Mouse (Mus musculus) adrenal gland, adult 8-10 months (tissue): ENCODE results near the gene Ccn1. TPM values are rescaled to one million over a fixed set of nuclear protein-coding genes. Genes with fewer than 3 reads are reported as not detected.

Experiments used
- DNase-seq: peaks from one replicate; pipeline ENCODE4 v3.0.0; 2022
- total RNA-seq, 4 experiments: library from RNA; stranded (reverse); gene quantifications; 2 replicates each; pipeline ENCODE4 v1.2.4; 2022

The Ccn1 gene
- total RNA-seq, 4 experiments from 2014 or later, result 7.9 to 16.9 (median 11.3) TPM

DNA sequence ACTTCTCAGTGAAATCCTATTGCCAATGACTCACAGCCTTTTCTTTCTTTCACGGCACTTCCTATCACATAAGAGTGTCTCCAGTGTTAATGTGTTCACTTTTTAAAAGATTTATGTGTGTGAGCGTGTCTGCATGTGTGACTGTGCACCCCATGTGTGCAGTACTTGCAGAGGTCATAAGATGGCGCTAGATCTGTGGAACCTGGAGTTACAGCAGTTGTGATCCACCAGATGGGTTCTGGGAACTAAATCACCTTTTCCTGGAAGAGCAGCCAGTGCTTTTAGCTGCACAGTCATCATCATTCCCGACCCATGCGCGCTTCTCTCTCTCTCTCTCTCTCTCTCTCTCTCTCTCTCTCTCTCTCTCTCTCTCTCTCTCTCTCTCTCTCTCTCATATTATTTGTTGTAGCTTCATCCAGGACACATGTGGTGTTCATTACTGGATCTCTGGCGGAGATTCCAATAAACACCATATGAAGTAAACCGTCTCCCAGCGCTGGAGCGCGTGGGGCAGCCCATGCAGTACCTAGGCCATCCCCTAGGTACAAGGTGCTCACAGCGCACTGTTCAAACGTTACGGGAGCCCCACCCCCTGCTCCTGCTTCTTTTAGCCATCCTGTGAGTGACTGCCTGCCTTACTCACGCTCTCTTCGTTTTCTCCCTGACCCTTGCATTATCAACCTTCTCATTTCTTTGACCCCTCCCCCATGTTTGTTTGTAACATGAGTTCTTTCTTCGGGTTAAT lies 30.0 kb downstream of the Ccn1 start:
- no peak for DNase-seq

DNA sequence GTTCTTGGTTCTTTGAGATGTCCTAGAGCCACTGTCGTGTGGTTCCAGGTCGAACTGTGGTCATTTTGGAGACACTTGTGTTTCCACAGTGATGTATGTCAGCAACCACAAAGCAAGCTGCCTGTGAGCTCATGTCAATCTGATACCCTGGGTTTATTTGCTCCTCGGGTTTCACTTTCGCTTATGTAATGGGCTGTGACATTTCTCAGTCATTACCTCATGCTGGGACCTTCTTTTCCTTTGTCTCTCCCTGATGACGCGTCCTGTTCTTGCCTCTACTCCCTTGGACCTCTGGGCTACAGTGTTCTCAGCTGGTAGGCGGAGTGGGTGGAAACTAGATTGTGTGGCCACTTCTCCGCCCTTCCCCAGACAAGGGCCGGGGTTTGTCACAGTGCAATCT lies 31.5 kb downstream of the Ccn1 start:
- DNase-seq, result no peak

DNA sequence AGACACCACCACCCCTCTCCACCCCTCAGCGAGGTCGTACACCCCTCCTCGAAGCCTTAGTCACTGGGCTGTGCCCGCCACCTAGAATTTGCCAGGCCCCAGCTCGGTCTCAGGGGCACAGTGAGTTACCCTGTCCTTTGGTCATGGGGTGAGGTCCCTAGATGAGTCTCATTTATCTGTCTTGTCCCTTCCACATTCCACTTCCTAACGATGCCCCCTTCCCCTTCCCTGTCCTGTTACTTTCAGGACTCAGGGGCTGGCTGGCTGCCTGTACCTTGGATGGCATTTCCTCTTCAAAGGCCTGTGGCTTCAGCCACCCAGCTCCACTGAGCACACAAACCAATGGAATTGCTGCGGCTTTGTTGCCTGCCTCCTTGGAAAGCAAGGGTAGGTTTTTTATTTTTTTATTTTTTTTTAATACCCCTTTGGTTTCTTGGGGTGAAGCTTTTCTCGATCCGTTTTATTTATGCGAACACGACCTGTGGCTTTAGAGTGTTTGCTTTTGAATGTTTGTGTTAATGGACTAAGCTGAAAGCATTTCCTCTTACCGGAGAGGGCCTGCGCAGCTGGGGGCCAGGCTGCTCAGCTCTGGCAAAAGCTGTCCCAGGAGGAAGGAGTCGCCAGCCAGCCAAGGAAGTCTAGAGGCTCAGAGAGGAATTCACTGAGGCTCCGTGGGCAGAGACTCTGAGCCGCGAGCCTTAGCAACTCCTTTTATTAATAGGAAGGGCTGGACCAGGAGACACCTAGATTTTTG lies 35.2 kb downstream of the Ccn1 start:
- DNase-seq, result no peak

DNA sequence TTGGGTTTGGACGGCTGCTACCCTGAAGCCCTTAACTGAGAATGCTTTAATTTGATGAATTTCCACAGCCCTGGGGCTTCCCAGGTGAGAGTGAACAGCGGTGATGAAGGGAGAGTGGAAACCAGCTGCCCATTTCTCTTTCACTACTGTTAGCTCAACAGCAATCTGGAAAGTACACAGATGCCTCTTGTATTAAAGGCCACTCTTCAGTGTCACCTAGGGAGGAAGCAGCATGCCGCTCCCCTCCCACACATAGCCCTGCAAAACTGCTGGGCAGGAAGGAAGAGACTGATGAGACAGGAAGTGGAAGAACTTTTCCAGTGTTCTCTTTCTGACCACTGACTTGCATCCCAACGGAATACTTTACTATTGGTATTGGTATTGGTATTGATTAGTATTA lies 36.5 kb downstream of the Ccn1 start:
- DNase-seq, result no peak

DNA sequence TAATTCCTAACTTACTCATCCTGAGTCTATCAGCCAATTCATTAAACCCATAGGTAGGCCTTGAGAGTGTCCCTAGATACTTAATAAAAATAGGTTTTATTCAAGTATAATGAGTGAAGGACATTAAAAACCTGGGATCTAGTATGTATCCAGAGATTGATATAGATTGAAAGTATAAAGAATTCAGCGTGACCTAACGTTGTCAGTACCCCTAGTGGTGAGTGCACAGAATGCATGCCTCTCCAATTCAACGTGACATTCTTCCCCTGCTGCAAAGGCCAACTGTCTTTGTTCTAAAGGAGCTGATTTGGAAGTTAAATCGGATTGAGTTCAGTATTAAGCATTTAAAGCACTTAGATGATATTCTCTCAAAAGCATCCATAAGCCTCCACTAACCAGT lies 37.1 kb downstream of the Ccn1 start:
- DNase-seq, result no peak

DNA sequence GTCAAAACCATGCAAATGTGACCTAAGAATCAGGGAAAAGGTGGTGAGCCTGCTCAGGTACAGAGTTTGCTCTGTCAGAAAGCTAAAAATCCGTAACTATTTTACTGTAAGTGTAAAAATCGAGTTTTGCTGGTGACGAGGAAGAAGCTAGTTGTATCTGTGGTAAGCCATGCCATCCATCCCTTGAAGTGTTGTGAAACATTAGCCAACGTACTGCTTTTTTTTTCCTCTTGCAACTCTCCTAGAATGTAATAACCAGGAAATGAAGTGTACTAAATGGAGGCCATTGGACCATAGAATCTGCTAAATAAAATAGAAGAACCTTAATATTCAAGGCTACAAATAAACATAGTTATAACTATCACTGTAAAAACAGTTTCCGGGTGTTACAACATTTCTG lies 41.5 kb downstream of the Ccn1 start:
- DNase-seq, result no peak

DNA sequence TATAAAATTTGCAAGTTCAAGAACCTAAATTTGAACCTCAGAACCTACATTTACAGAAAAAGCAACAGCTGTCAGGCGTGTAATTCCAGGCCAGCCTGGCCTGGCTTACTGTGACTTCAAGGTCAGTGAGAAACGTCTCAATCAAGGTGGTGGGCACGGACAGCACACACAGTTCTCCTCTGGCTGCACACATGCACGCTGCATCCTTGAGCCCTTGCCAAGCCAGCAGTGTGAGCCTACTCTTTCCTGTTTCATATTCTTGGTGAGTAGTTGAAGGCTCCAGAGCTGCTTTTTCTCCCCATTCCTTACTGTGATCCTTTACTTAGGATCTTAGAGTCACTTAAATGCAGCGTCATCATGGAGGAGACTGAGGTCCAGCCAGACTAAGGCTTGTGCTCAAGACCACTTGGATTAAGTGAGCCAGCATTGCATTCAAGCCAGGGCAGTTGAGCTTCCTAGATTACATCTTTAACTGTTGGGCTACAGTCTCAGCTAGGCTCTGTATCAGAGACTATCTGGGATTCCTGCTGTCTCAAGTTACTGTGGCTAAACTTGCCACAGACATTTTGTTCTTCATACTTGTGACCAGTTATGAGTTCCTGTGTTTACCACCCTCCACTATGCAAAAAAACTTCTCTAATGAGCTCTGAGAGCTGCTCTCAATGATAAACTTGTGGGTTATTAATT lies 44.2 kb downstream of the Ccn1 start:
- no peak for DNase-seq

DNA sequence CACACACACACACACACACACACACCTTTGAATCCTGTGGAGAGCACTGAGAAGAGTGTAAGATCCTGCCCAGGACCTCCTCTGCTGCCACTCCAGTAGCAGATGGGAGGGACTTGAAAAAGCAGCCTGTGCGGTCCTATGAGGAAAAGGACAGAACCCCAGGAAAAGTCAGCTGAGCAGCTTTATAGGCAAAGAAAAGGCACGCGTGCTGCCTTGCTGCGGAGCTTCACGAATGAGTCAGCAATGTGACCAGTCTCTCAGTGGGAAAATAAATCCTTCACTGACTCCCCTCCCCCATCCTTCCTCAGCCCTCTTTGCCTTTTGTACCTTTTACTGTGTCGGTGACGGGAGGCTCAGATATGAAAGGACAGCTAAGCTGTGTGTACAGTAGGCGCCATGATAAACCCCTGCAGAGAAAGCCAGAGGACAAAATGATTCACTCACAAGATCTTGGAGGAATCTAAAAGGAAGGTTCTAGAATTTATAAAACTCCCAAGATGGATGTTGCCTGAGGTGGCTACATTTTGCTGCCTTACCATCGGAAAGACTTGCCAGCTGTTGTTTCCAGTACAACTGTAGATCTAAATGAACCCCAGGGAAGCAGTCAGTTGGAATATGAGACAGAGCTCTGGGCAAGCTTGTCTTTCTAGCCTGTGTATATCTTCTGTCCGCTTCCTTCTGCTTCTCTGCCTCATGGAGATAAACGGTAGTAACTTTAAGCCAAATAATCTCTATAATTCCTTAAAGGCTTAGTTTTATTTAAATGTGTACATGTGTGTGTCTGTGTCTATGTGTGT lies 47.2 kb downstream of the Ccn1 start:
- DNase-seq, result no peak

DNA sequence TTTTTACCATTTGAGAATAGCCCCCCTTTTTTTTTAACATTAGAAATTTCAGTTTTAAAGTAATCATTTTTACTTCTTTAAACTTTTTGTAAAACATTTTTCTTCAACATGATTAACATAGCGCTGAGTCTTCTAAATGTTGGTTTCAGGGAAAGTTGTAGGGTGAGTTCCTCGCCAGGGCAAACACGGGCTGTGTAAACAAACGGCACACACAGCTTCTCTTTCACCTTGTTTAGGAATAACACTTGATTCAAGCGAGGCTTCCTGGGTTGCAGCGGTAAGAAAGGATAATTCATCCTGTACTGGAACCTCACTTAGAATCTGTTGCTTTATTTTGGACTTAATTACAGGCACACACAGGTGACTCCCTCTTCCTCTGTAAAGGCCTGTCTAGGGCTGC lies 48.4 kb downstream of the Ccn1 start:
- DNase-seq, result no peak

DNA sequence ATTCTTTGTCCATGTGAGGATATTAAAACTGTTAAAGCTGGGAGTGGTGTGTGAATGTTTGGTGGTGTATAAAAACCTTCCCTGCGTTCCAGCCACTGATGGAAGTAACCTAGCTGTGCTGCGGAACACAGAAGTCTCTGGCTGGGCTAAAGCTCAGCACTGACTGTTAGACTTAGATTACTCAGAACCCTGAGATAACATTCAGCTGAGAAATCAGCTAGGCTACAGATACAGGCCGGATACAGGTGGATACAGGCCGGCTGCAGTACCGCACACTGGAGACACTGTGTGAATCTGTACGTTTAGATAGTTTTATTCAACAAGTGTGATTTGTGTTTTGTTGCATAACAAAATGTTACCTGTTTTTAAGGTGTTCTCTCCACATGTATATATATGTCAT lies 49.0 kb downstream of the Ccn1 start:
- no peak for DNase-seq

DNA sequence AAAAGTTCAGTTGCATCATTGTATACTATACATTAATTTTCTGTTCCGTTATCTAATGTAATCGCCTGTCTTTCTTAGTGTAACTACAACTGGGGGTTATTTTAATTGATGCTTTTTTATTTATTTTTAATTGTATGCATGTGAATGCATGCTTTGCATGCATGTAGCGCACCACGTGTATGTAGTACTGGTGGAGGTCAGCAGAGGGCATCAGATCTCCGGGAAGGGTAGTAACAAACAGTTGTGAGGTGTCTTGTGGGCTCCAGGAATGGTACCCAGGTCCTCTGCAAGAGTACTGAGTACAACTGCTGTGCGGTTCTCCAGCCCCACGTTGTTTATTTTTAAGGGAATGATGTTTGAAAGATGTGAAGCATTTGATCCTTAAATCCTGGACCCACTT lies 50.7 kb downstream of the Ccn1 start:
- no peak for DNase-seq

Other genes with a start within 250 kb of the Ccn1 start
- 10 to 100 TPM; 14.5 to 24.9 (median 18.2) TPM for gene Znhit6, start 73.8 kb downstream of the Ccn1 start, total RNA-seq
- 1 to 10 TPM; 3.1 to 4.1 (median 3.3) TPM for gene Ddah1, start 108.7 kb upstream of the Ccn1 start, total RNA-seq